Mouse (Mus musculus): Measurements from ENCODE around the gene Slc25a12.

DNA sequence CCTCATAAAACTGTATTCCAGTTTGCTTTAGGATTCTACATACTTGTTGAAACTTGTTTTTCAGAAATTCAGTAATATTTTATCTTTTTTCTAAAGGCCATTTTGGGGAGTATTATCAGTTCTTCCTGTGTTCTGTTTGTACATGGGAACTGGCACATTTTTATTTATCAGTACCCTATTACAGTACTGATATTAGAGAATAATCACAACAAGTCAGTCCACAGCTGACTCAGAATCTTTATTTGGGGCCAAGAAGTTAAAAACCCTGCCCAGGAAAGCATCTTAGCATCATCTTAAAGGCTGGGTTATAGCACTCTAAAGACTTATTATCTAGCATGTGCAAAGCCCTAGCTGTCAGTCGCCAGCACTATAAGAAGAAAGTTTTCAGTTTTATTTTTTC is 137.9 kb downstream of the Slc25a12 start:
- TF ChIP-seq CTCF (IDR thresholded peaks at IDR 0.05; ENCODE audit: low read depth, low read length): no peak
- no peak for TF ChIP-seq POLR2A (IDR thresholded peaks at IDR 0.05; ENCODE audit: extremely low read depth, insufficient read depth, low read length)
